Mouse (Mus musculus) liver, postnatal 0 days (tissue): ENCODE measurements around the gene Napsa. TPM values are rescaled to one million over a fixed set of nuclear protein-coding genes. Genes with fewer than 3 reads are reported as not detected.

ENCODE experiments used
- ATAC-seq: fragments of 200-750 bp; cut with Nextera tagmentation; 2 replicates; pipeline ENCODE4 v1.8.0; 2017; ENCODE audit warnings: mild to moderate bottlenecking, moderate library complexity
- DNase-seq: peaks from one replicate; pipeline ENCODE4 v3.0.0-alpha.2; 2016
- H3K27ac ChIP-seq: fragments of 300-500 bp; sonication (generic); 2 replicates; pipeline ENCODE4 v1.5.1; 2014; ENCODE audit warnings: antibody characterized with exemption, moderate library complexity, mild to moderate bottlenecking, low read depth
- H3K27me3 ChIP-seq: fragments of 300-500 bp; sonication (generic); 2 replicates; pipeline ENCODE4 v1.6.1; 2014; ENCODE audit warnings: low read length, control low read depth, mixed read lengths; ENCODE audit not compliant: insufficient read depth
- H3K36me3 ChIP-seq: fragments of 300-500 bp; sonication (generic); replicated peaks from 2 replicates; pipeline ENCODE4 v1.6.1; 2014; ENCODE audit warnings: mild to moderate bottlenecking, control low read depth, low read length, moderate library complexity, mixed read lengths; ENCODE audit not compliant: insufficient read depth
- H3K4me1 ChIP-seq: fragments of 300-500 bp; sonication (generic); 2 replicates; pipeline ENCODE4 v1.6.1; 2014; ENCODE audit warnings: antibody characterized with exemption, mild to moderate bottlenecking, control low read depth; ENCODE audit not compliant: insufficient read depth
- H3K4me2 ChIP-seq: fragments of 300-500 bp; sonication (generic); 2 replicates; pipeline ENCODE4 v1.6.1; 2014; ENCODE audit warnings: low read depth, mild to moderate bottlenecking, low read length, moderate library complexity, mixed read lengths
- H3K4me3 ChIP-seq: fragments of 300-500 bp; sonication (generic); 2 replicates; pipeline ENCODE4 v1.5.1; 2014; ENCODE audit warnings: low read depth, low read length
- H3K9ac ChIP-seq: fragments of 300-500 bp; sonication (generic); replicated peaks from 2 replicates; pipeline ENCODE4 v1.6.1; 2014; ENCODE audit warnings: mild to moderate bottlenecking, moderate library complexity
- H3K9me3 ChIP-seq: fragments of 300-500 bp; sonication (generic); 2 replicates; pipeline ENCODE4 v1.6.1; 2016; ENCODE audit warnings: mild to moderate bottlenecking, control low read depth, low read length, mixed read lengths
- CTCF ChIP-seq: sonication (generic); IDR thresholded peaks from 2 replicates; pipeline ENCODE4 v1.5.1; 2016; ENCODE audit warnings: antibody characterized with exemption, low read depth
- EP300 ChIP-seq: IDR thresholded peaks from 2 replicates; pipeline ENCODE4 v1.6.1; 2016; ENCODE audit warnings: antibody characterized with exemption, low read depth, mild to moderate bottlenecking
- WGBS: fragments of 180-500 bp; shearing (Covaris S2); extraction: QIAGEN DNeasy Blood & Tissue Kit; methylation state at CpG from one replicate; pipeline ENCODE4 v1.1.7; 2014; ENCODE audit not compliant: insufficient replicate concordance; 5-methylcytosine and 5-hydroxymethylcytosine counted together
- polyA plus RNA-seq: library from polyadenylated mRNA; unstranded; fragments of >200 nt; fragmentation: Nextera tagmentation; extraction: Ambion mirVana; gene quantifications from 2 replicates; pipeline ENCODE4 v1.2.1, GENCODE M21; 2015

The Napsa gene
- polyA plus RNA-seq, 1 experiment from 2014 or later = 17.8 TPM

GRCm38 (mm10) chr7:44615987-44616386 lies 43.8 kb downstream of the Napsa start:
- no peak overlapping the region for H3K4me3 ChIP-seq
- TF ChIP-seq EP300 (no peak), CTCF (no peak)

GRCm38 (mm10) chr7:44617059-44617458 lies 44.9 kb downstream of the Napsa start:
- TF ChIP-seq EP300 (no peak), CTCF (peak; percentile 52; the same call in 1 of the 2 replicates)
- peaks cover 2% of the 10 kb centered on the region; the same call in 1 of the 2 replicates for H3K9me3 ChIP-seq
- H3K27me3 ChIP-seq = peaks cover 16% of the 10 kb centered on the region
- DNase-seq (no peak), ATAC-seq (no peak)
- H3K36me3 ChIP-seq = no peaks in the 10 kb centered on the region
- no peak overlapping the region for H3K4me3 ChIP-seq
- 64% methylated on average over 3 of the region's 3 CpGs for WGBS
- no peak overlapping the region for H3K9ac ChIP-seq
- H3K4me2 ChIP-seq = no peak overlapping the region
- H3K27ac ChIP-seq = no peak overlapping the region
- no peaks in the 10 kb centered on the region for H3K4me1 ChIP-seq

More at GRCm38 (mm10) chr7:44615987-44616386, 43.8 kb downstream of the Napsa start:
- H3K9me3 ChIP-seq = peaks cover 2% of the 10 kb centered on the region; the same call in 1 of the 2 replicates
- H3K9ac ChIP-seq = no peak overlapping the region
- peaks cover 16% of the 10 kb centered on the region for H3K27me3 ChIP-seq
- no peak overlapping the region for H3K27ac ChIP-seq
- H3K4me2 ChIP-seq = no peak overlapping the region
- ATAC-seq (no peak), DNase-seq (no peak)
- WGBS = 70% methylated on average over 14 of the region's 14 CpGs
- H3K36me3 ChIP-seq = no peaks in the 10 kb centered on the region
- no peaks in the 10 kb centered on the region for H3K4me1 ChIP-seq

- DNase-seq = no peak
- H3K27ac ChIP-seq = no peak overlapping the region
- no peak overlapping the region for H3K4me3 ChIP-seq
- H3K4me2 ChIP-seq = no peak overlapping the region
- 46% methylated on average over 18 of the region's 18 CpGs for WGBS
- TF ChIP-seq EP300 = no peak
- no peak for TF ChIP-seq CTCF
- H3K9me3 ChIP-seq = peaks cover 2% of the 10 kb centered on the region; the same call in 1 of the 2 replicates
- no peaks in the 10 kb centered on the region for H3K4me1 ChIP-seq
- H3K9ac ChIP-seq = no peak overlapping the region
- ATAC-seq = no peak
- no peaks in the 10 kb centered on the region for H3K27me3 ChIP-seq
- H3K36me3 ChIP-seq = no peaks in the 10 kb centered on the region
Observed at GRCm38 (mm10) chr7:44623714-44624542, 51.7 kb downstream of the Napsa start.

DNA sequence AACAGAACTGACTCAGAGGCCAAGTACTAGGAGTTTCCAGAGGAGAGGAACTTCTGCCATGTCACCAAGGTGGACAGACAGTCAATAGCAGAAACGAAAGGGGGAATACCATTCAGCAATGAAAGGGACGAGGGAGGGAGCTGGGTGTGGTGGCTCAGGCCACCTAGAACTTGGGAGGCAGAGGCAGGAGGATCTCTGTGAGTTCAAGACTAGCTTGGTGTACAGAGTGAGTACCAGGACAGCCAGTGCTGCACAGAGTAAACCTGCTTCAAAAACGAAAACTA lies 52.3 kb downstream of the Napsa start:
- ATAC-seq = no peak
- WGBS = 76% methylated on average over 3 of the region's 3 CpGs

DNA sequence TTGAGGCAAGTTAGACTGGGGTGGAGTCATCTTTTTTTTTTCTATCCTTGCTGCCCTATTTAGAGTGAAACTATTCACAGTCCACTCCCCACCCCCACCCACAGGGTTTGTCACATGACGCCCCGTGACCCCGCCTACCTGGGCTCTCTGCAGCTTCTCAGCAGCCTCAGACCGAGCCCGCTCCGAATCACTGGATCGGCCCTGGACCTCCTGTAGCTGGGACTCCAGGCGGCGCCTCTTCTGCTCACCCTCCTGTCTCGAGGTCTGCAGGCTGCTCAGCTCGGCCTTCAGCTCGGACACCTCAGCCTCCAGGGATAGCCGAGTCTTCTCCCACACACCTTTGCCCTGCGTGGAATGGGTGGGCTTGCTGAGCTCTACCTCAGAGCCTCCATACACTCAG lies 52.6 kb downstream of the Napsa start:
- WGBS = 57% methylated on average over 14 of the region's 14 CpGs
- Histone ChIP-seq H3K9me3 (no peaks in the 10 kb centered on the region), H3K4me1 (no peaks in the 10 kb centered on the region), H3K4me3 (no peak overlapping the region), H3K36me3 (no peaks in the 10 kb centered on the region), H3K4me2 (no peak overlapping the region), H3K27ac (no peak overlapping the region), H3K9ac (no peak overlapping the region), H3K27me3 (no peaks in the 10 kb centered on the region)
- ATAC-seq = no peak
- no peak for DNase-seq
- TF ChIP-seq CTCF (no peak), EP300 (no peak)

More for the DNA sequence above, 52.3 kb downstream of the Napsa start:
- Histone ChIP-seq H3K4me1 (no peaks in the 10 kb centered on the region), H3K9me3 (peaks cover 2% of the 10 kb centered on the region; the same call in 1 of the 2 replicates), H3K27me3 (no peaks in the 10 kb centered on the region), H3K36me3 (no peaks in the 10 kb centered on the region), H3K9ac (no peak overlapping the region), H3K4me3 (no peak overlapping the region), H3K27ac (no peak overlapping the region), H3K4me2 (no peak overlapping the region)
- TF ChIP-seq CTCF = no peak
- TF ChIP-seq EP300 = no peak
- DNase-seq = no peak

GRCm38 (mm10) chr7:44625241-44626067 lies 53.3 kb downstream of the Napsa start:
- WGBS = 76% methylated on average over 13 of the region's 13 CpGs
- Histone ChIP-seq H3K4me1 (no peaks in the 10 kb centered on the region), H3K27me3 (no peaks in the 10 kb centered on the region), H3K9me3 (no peaks in the 10 kb centered on the region), H3K9ac (no peak overlapping the region), H3K27ac (no peak overlapping the region), H3K4me3 (no peak overlapping the region), H3K36me3 (no peaks in the 10 kb centered on the region), H3K4me2 (no peak overlapping the region)
- no peak for DNase-seq
- ATAC-seq = no peak
- TF ChIP-seq CTCF (no peak), EP300 (no peak)
